Mouse (Mus musculus) megakaryocyte progenitor cell, adult 5-6 weeks (primary cell): ENCODE results near the gene Eci2. TPM values are rescaled to one million over a fixed set of nuclear protein-coding genes. Genes with fewer than 3 reads are reported as not detected.
"Not testable (repeated sequence)": the region's sequence is repeated elsewhere in the genome, so short reads cannot be mapped to it uniquely, and the experiment has no call there.

Experiments
- ATAC-seq: replicated peaks from 2 replicates; pipeline ENCODE4 v1.8.0; 2016; ENCODE audit warnings: mild to moderate bottlenecking, moderate TSS enrichment, inconsistent platforms; ENCODE audit not compliant: poor library complexity
- total RNA-seq, 2 experiments: library from RNA; stranded (forward) in 1 of 2; stranded (reverse) in 1 of 2; fragments of 157-497, 149-512 nt in 1 of 2; fragments of 200-1000 nt in 1 of 2; gene quantifications; 2 replicates each; pipeline versions ENCODE4 v1.2.3 to v1.2.4; 2015 to 2017

The Eci2 gene
- total RNA-seq (2015) (83.3 and 94.2 TPM in 2 replicates), total RNA-seq (2017) (51.2 and 69.3 TPM in 2 replicates)

DNA sequence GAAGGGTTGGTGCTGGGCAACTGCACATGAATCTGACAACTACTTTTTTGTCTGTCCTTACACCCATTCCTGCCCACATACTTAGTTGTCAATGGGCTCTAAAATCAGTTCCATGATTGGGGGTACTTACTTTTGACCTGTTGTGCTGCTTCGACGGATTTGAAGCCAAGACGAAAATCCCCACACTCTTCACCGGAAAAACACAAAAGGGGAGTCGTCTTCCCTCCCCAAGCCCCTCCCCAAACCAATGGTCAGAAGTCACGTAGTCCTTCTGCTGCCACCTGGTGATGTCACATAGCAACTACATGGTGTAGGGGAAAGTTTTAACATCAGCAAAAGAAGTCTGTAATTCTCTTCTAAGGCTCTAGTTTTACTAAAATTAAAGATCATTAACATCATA lies at the start of gene Eci2:
Gene Eci2, minus strand, starts transcription at position 218 of the 400 bp plus-strand sequence.
- ATAC-seq = peak; percentile 65

DNA sequence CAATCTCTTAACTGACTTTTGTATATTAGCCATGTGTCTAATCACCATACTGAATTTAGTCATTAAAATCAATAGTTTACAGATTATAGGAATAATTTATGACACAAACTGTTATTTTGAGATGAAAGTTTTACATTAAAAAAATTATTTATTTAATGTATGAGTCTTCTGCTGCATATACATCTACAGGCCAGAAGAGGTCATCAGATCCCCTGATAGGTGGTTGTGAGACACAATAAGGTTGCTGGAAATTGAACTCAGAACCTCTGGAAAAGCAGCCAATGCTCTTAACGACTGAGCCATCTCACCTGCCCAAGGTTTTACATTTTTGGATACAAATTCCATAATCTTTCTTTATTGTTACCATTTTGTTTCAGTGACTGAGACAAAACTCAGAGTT lies 48.0 kb upstream of the Eci2 start:
- ATAC-seq = no peak

DNA sequence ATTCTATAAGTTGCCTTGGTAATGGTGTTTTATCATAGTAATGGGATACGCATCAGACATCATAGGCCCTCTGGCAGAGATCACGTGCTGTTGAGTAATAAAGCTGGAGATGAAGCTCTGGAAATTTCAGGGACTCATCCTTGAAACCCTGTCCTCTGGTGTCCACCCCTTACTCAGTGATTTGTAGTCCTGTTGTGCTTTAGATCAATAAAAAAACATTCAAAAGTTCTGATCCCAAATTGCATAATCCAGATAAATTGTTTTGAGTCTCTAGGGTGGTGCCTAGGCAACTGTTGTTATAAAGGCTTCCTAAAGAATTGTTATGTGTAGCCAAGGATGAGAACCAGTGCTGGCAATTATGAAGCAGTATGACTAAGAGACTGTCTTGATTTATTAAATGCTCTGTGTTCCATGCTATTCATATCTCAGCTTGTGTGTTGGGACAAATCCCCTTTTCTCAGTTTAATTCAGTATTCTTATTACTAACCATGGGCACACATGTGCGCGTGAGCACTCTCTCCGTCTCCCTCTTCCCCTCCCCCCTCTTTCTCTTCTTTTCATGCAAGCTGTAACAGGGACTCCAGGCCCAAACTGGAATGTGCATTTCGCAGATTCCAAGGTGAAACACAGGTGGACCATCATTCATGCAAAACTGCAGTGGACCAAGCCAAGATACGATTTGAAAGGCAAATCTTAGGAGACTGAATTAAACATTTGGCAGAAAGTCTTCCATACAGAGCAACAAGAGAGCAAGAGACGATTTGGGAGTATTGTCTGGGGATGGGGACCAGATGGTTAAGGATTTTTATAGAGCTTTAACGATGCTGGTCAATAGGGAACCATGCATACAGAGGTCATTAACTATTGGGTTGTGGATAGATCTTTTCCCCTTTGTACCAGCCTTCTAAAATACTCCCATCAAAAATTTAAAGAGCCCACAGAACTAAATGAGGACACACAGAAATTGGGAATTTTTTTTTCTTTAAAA lies 43.9 kb upstream of the Eci2 start:
- ATAC-seq = no peak

DNA sequence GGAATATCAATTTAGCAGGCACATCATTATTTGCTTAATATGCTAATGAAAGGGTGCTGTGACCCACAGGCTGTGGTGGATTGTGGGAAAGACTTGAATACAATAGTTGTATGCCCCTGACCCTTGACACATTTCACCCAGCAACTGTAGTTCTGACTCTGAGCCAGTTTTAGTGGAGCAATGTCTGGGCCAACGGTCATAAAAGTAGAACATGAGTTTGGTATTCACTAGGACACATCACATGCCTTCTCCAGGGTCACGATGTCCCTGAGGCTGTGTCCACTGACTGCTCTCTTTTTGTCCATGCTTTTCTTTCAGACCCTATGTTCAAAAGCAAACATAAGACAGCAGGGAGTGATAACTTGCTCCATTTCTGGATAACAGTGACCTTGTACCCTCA lies 40.2 kb upstream of the Eci2 start:
- ATAC-seq = no peak

DNA sequence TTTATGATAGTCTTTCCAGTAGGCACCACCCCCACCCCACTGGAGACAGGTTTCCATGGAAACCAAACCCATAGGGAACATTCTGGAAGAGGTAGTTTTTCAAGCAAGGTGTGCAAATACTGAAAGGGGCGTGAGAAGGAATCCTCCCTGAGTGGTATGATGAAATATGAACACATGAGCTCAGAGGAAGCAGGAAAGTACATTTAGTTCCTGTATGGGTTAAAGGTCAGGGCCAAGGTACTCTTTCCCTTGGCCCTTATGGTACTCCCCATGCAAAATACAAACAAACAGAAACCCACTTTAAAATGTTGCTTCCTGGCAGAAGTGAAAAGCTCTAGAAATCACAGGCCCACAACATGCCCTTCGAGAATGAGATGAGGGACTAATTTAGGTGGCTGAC lies 39.1 kb upstream of the Eci2 start:
- no peak for ATAC-seq

DNA sequence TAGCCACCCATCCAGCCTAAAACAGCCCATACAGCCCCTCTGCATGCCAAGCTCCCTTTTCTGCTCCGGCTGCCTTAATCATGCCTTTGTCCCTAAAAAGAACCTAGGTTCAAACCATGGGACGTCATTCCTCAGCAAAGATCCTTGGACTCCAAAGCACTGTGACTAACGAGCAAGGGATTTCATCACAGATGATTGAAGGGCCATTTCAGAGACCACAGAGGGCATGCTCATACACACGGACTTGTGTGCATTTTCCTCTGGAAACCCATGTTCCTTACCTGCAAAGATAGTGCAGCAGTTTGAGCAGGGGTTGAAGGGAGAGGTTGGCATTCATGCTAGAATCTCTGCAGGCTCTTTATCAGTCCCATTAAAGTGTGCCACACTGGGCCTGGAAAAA lies 37.5 kb upstream of the Eci2 start:
- no peak for ATAC-seq

DNA sequence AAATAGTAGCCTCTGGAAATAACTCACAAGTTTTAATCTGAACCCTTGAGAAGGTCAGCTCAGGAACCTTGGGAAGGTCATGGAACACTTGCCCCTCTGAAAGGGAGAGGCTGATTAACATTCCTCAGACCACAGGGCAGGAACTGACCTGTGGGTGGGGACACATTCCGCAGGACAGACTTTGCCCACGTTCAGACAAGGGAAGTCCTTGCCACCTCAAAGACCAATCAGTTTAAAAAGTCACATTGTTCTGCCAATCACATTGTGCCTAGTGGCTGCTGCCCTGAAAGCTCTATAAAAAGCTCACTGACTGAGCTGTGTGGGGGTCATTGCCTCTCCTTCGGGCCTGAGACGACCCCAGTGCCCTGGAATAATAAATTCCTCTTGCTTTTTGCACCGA lies 31.2 kb upstream of the Eci2 start:
- ATAC-seq = no peak

DNA sequence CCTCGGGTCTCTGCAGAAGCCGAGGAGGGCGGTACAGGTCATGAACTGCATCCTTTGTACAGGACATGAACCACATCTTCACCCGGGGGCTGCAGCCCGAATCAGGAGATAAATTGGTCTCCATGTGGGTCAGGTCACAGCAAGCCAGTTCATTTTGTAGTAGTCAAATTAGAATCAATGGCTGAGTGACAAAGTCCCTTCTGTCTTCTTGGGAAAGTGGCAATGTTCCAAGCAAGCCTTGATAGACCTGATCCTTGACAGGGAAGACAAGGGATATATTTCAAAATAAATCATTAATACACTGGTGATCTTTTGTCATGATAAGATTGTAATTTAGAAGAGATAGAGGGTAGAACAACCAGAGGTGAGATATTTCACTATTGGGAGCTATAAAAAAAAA lies 9.6 kb upstream of the Eci2 start:
- no peak for ATAC-seq

DNA sequence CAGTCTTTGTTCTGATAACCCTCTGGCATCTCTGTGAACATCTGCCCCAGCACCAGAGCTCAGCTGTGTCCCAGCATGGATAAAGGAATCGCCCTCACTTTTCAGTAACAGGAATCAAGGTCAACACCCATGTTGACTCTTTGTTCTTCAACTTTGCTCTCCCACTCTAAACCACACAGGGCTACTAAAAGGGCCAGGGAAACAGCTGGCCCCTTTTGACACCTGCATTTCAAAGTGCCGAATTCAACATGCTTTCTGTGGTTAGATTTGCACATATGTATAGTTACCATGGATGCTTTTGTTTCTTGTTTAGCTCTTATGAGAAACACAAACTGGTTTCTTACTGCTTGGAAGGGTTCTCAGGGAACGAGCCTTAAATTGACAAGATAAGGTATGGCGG lies 8.8 kb upstream of the Eci2 start:
- no peak for ATAC-seq

DNA sequence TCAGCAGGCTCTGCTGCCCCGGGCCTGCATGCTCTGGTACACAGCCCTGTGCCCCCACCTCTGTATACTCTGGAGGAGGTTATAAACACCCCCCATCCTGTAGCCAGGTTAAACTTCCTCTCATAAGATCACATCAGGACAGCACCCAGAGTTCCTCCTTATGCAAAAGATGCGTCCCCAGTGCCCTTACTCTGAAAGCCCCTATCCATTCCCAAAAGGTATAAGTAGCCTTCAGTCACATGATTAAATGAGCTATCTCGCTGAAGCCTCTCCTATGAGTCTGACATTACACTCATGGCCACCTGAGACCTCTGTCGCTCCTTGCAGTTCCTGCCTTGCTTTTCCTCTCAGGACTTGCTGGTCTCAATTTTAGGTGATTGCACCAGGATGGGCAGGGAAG lies 6.7 kb upstream of the Eci2 start:
- ATAC-seq = no peak

DNA sequence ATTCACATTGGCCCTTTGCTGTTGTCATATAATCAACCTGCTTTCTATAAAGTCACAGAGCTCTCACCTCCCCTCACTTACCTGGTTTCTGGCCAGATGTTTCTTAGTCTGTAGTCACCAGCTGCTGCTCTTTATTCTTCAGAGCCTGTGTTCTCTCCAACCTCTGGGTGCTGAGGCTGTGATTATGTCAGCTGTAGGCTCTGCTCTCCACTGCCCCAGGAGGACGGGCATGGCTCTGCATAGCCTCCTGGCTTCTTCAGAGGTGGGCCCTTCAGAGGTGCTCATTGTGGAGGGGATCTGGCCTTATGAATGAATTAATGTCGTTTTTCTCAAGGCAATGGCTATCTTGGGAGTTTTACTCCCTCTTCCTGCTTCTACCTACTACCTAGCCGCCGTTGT lies 4.8 kb upstream of the Eci2 start:
- ATAC-seq = peak; percentile 74

DNA sequence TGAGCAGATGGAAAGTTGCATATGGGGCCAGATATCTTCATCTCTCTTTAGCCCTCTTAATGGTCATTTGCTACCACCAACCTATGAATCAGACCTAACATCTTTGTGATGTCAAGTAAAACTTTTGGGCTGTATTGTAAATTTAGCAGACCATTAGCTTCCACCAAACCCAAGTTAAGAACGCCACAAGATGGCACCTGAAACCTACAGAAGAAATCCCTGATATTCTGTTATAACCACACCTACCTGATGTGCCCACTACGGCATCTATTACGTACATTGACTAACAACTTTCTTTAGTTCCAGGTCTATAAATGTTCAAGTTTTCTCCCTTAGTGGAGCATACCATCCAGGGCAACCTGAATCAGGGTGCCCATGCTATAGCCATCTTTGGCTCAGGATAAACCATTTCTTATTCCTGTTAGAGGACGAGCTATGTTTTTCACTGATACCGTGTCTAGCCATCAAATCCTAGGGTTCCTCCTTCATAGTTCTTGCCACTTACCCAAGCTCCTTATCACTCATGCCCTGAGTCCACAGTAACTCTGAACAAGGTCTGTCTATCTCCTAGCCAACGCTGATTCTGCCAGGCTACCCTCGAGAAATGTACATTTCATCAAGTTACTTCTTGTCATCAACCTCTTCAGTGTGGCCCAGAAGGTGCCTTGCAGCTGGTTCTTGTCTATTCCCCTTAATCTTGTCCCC lies 4.2 kb upstream of the Eci2 start:
- peak; percentile 56 for ATAC-seq

DNA sequence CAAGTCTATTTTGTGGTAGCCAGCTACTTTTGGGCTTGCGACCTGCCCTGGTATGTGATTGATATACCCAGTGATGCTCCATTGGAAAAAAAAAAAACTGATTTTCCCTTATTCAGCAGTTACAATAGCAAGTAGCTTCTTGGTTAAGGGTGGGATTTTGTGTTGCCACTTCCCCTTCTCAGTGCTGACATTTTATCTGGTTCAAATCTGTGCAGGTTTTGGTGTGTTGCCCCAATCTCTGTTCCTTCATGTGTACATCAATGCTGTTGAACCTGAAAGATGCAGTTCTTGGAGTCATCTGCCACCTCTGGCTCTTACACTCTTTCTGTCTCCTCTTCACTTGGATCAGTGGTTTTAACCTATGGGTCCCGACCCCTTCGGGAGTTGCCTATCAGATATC lies 1.5 kb upstream of the Eci2 start:
- ATAC-seq = no peak

DNA sequence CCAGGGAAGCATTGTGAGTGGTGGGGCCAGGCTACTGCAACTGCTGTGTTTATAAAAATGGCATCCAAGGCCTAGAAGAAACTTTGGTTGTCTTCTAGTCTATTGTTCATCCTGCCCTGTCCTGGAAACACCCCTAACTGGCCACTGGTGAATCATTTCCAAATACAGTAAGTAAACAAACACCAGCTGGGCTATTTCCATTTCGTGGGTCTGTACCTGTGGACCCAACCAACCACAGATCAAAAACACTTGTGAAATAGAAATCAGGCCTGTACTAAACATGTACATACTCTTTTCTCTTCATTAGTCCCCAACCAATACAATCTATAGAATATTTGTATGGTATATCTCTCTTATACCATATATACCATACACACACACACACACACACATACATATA lies 3.5 kb downstream of the Eci2 start:
- ATAC-seq = not testable (repeated sequence)

DNA sequence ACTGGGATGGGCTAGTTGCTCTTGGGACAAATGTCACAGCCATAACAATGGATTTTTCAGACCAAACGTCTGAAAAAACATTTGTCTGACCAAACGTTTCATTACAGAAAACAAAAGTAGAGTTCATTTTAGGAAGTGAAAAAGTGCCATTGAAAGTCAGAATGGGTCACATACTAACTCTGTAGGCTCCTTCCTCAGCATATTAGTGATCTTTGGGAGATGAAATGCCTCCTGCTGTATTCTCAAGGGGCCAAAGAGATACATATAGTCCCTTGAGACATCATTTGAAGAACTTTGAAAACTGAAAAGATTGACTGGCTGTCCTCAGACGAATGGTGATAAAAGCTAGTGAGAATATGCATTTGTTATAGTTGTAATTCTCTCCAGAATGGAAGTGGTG lies 6.5 kb downstream of the Eci2 start:
- ATAC-seq = no peak

DNA sequence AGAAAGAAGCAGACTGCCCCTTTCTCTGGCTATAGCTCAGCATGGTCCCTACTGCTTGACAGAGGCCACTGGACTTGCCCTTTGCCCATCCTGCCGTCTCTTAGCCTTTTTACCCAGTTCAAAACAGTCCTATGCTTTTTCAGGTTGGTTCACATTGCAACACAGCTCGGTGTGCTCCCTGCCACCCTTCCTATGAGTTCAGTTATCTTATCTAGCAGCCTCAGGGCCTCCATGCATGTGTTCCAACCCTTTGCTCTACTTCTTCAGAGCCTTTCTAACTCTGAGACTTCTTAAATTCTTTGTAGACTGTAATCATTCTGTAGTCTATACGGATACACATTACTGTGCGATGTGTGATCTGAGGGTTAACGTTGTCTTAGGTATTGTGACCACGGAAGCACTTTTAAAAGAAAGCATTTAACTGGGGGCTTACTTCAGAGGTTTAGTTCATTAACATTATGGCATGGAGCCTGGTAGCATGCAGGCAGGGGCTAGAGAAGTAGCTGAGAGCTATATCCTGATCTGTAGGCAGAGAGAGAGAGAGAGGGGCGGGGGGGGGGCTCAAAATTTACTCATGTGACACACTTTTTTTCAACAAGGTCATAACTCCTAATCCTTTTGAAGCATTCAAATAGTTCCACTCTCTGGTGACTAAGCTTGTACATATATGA lies 7.9 kb downstream of the Eci2 start:
- peak; percentile 85 for ATAC-seq

DNA sequence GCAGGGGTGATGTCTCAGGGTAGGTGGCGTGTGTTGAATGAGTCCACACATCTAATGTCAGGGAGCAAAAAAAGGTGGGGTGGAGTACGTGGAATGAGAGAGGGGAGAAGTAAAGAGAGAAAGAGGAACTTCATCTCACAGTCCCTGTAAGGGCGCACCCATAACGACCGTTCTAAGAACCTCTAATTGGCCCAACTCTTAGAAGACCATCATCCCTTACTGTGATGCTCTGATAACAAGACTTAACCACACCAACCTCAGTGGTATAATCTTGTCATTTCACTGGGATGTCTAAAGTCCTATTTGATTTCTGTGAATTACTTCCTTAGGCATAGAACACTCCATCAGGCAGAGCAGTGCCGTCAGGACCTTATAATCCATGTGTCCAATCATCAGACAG lies 9.5 kb downstream of the Eci2 start:
- ATAC-seq = peak; percentile 37

DNA sequence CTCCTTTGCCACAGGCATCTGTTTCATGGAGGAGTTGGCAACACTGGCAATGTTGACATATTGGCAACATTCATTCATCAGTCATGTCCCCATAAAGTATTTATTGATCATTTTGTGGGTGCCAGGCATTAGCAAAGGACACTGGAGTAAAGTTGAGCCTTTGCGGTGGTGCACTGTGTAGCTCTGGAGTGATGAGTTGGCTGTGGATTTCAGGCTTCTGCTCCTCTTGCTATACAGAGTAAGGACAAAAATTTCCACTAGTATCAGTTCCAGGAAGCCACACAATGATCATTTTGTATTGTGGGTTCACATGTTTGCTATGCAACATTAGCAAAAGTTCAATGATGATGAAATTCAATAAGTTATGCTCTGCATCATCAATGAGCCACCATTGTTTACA lies 10.8 kb downstream of the Eci2 start:
- ATAC-seq = no peak

DNA sequence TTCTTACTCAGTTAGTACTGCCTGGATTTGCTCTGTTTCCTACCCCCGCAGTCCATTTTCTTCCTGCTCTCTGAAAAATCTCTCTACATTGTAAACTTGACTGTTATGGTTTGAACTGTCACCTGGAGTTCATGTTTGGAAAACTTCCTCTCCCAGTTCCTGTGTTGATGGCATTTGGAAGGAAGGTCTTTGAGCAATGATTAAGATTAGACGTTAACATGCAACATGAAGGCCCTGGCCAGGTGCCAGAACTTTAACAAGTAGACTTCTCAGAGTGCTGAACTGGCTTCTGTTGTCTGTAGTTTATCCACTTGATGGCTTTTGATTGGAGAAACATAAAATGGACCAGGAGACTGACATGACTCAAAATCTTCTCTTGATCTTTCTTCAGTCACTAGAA lies 31.0 kb downstream of the Eci2 start:
- ATAC-seq = no peak

DNA sequence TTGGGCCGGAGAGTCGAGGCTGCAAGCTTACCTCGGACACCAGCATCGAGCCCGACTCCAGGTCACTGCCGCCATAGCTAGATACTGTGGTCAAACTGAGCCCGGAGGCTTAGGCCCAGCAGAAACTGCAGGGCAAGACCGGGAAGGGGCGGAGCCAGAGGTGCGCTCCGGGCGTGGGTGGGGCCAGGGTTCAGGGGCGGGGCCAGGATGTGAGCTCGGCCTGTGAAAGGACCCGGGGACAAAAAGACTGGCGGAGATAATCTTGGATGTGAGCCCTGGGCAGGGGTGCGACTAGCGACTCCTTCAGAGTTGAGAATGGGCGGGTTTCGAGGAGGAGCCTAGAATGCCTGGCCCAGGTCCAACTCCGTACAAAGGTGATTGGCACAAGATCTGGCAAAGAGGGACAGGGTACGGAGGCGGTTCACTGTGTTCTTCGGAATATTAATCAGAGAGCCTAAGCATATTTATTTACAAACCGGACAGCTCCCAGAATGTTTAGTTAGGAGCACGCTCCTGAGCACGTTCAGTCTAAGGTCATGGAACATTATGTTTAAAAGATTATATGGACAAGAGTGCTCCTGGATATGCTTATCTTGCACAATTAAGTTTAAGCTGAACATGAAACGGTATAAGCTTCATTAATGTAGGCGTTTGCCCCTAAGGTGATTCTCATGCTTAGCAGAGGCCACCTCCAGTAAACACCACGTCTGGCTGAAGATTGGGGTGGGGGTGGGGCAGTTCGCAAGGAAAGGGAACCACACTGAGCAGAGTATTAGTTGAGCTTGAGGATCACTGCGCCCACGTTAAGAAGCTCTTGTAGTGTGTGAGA lies 32.7 kb downstream of the Eci2 start:
- ATAC-seq = peak; percentile 93

DNA sequence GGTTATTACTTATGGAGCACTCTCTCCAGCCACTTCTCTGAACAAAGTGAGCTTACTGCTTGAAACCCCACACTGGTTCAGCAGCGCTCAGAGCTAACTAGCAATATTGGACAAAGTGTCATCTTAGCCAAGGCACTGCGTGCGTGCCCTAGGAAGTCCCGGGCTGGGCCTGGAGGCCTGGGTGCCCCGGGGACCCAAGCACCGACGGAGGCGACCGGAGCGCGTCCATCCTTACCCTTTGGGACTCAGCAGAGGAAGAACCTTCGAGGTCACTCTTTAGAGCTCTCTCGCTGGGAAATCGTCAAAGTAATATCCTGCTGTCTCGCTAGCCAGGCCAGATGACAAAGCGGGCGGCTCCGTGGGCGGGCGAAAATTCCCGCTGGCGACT lies 33.3 kb downstream of the Eci2 start:
- ATAC-seq = peak; percentile 36
